ENCODE assay signal across 1 mouse cellular context in the genomic region with DNA sequence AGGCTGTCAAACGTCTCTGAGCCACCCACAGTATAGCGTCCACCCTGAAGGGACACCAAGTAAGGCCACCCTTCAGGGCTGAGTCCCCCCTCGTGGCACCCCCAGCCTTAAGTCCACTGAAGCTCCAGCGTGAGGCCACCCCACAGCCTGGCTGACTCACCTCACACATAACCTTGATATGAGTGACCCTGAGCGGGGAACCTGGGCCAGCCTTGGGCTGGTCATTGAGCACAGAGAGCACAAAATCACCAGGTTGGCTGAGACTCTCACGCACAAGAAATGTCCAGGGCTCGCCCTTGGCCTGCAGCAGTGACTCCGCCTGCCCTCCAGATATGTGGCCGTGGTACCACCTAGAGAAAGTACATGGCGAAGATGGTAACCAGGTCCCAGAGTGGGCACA.
TF ChIP-seq lines count a peak whose summit lies in the region.

No protein-coding gene starts in this region.

TF ChIP-seq in CH12.LX, 34 proteins besides CTCF, POLR2A, EP300 and RAD21:
- no peak for TF ChIP-seq MEF2A (IDR thresholded peaks at IDR 0.05; ENCODE audit: borderline replicate concordance, low read depth, low read length)
- no peak for TF ChIP-seq HCFC1 (IDR thresholded peaks at IDR 0.05; ENCODE audit: low read depth, low read length)
- TF ChIP-seq MXI1 (IDR thresholded peaks at IDR 0.05; ENCODE audit: low read depth, low read length), result no peak
